Mouse (Mus musculus) limb, embryonic 13.5 days (tissue): ENCODE results near the gene Snx32. TPM values are rescaled to one million over a fixed set of nuclear protein-coding genes. Genes with fewer than 3 reads are reported as not detected.

Experiments
- ATAC-seq: fragments of 200-750 bp; cut with Nextera tagmentation; 2 replicates; pipeline ENCODE4 v1.8.0; 2017; ENCODE audit warnings: low read depth, moderate number of reproducible peaks, moderate TSS enrichment; ENCODE audit not compliant: low FRiP score
- H3K27ac ChIP-seq: fragments of 300-500 bp; sonication (generic); 2 replicates; pipeline ENCODE4 v1.5.1; 2015; ENCODE audit warnings: inconsistent platforms, mild to moderate bottlenecking, moderate library complexity
- H3K27me3 ChIP-seq: fragments of 300-500 bp; sonication (generic); 2 replicates; pipeline ENCODE4 v1.6.1; 2015; ENCODE audit warnings: mild to moderate bottlenecking, inconsistent platforms
- H3K36me3 ChIP-seq: fragments of 300-500 bp; sonication (generic); 2 replicates; pipeline ENCODE4 v1.6.1; 2015; ENCODE audit warnings: inconsistent platforms, mild to moderate bottlenecking, moderate library complexity
- H3K4me1 ChIP-seq: fragments of 300-500 bp; sonication (generic); 2 replicates; pipeline ENCODE4 v1.6.1; 2015; ENCODE audit warnings: inconsistent platforms
- H3K4me2 ChIP-seq: fragments of 300-500 bp; sonication (generic); replicated peaks from 2 replicates; pipeline ENCODE4 v1.6.1; 2015; ENCODE audit warnings: inconsistent platforms, mild to moderate bottlenecking, moderate library complexity
- H3K4me3 ChIP-seq: fragments of 300-500 bp; sonication (generic); 2 replicates; pipeline ENCODE4 v1.5.1; 2015; ENCODE audit warnings: moderate library complexity, mild to moderate bottlenecking, inconsistent platforms
- H3K9ac ChIP-seq: fragments of 300-500 bp; sonication (generic); 2 replicates; pipeline ENCODE4 v1.6.1; 2015; ENCODE audit warnings: mild to moderate bottlenecking, inconsistent platforms
- H3K9me3 ChIP-seq: fragments of 300-500 bp; sonication (generic); 2 replicates; pipeline ENCODE4 v1.6.1; 2016; ENCODE audit warnings: inconsistent platforms
- WGBS: fragments of 180-500 bp; shearing (Covaris S2); methylation state at CpG from one replicate; pipeline ENCODE4 v1.1.7; 2015; 5-methylcytosine and 5-hydroxymethylcytosine counted together
- polyA plus RNA-seq: library from polyadenylated mRNA; unstranded; fragments of >200 nt; fragmentation: Nextera tagmentation; extraction: Ambion mirVana; gene quantifications from 2 replicates; pipeline ENCODE4 v1.2.1, GENCODE M21; 2015

Gene Snx32
- 12.1 and 13.4 TPM in 2 replicates for polyA plus RNA-seq

- peaks cover 9% of the 10 kb centered on the region for H3K9me3 ChIP-seq
- peak within 1 kb of the TSS; percentile 74 for H3K9ac ChIP-seq
- ATAC-seq, result peak; percentile 99
- no peaks in the 10 kb centered on the region for H3K36me3 ChIP-seq
- H3K4me1 ChIP-seq, result peaks cover 16% of the 10 kb centered on the region
- H3K4me2 ChIP-seq, result peak within 1 kb of the TSS; percentile 80
- no peaks in the 10 kb centered on the region for H3K27me3 ChIP-seq
- peak within 1 kb of the TSS; percentile 49 for H3K4me3 ChIP-seq
- H3K27ac ChIP-seq, result peak within 1 kb of the TSS; percentile 35; the same call in 1 of the 2 replicates
- 3% methylated on average over 46 of the region's 47 CpGs for WGBS
These were observed at the start of gene Snx32 for GRCm38 (mm10) chr19:5510031-5511026. Gene Snx32 (minus strand): TSS chr19:5510538.

GRCm38 (mm10) chr19:5559631-5560456 lies 49.5 kb upstream of the Snx32 start:
- Histone ChIP-seq H3K36me3 (no peaks in the 10 kb centered on the region), H3K4me3 (peak overlapping the region; percentile 48), H3K4me1 (peaks cover 23% of the 10 kb centered on the region), H3K4me2 (peak overlapping the region; percentile 81), H3K9ac (peak overlapping the region; percentile 58; the same call in 1 of the 2 replicates), H3K9me3 (no peaks in the 10 kb centered on the region), H3K27ac (no peak overlapping the region), H3K27me3 (peaks cover 97% of the 10 kb centered on the region)
- under 1% methylated on average over 69 of the region's 69 CpGs for WGBS
- no peak for ATAC-seq

- no peak for ATAC-seq
- Histone ChIP-seq H3K9me3 (no peaks in the 10 kb centered on the region), H3K27me3 (peaks cover 92% of the 10 kb centered on the region), H3K4me2 (peak overlapping the region; percentile 81), H3K36me3 (no peaks in the 10 kb centered on the region), H3K4me1 (peaks cover 23% of the 10 kb centered on the region), H3K4me3 (peak overlapping the region; percentile 48), H3K9ac (no peak overlapping the region), H3K27ac (no peak overlapping the region)
- 11% methylated on average over 8 of the region's 8 CpGs for WGBS
These were observed 48.9 kb upstream of the Snx32 start for GRCm38 (mm10) chr19:5559229-5559628.

- Histone ChIP-seq H3K27ac (no peak overlapping the region), H3K4me2 (0 out of 2 replicates have a peak overlapping the region, but pooled peaks have one; percentile 3), H3K4me3 (peak overlapping the region; percentile 48), H3K9me3 (no peaks in the 10 kb centered on the region), H3K27me3 (peaks cover 92% of the 10 kb centered on the region), H3K36me3 (no peaks in the 10 kb centered on the region), H3K9ac (no peak overlapping the region), H3K4me1 (peaks cover 23% of the 10 kb centered on the region)
- WGBS, result 57% methylated on average over 8 of the region's 8 CpGs
- ATAC-seq, result no peak
These were observed 48.4 kb upstream of the Snx32 start for GRCm38 (mm10) chr19:5558770-5559169.

DNA sequence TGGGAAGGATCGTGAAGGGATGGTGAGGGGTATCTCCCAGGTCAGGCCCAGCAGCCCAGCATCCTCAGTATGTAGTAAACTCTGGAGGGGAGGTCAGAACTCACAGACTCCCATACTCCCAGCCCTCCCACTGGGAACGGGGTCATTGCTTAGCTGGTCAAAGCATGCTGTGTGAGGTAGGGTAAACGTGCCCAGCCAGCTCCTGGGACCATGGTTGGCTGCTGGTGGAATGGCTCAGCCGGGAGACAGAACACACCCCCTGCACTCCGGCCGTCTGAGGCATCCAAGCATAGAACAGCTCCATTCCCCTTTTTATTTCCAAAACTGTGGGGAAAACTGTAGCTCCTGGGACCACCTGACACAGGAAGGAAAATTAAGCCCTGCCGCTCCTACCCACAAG lies 47.8 kb upstream of the Snx32 start:
- ATAC-seq, result no peak
- peaks cover 23% of the 10 kb centered on the region for H3K4me1 ChIP-seq
- no peaks in the 10 kb centered on the region for H3K36me3 ChIP-seq
- H3K4me3 ChIP-seq, result no peak overlapping the region
- H3K9me3 ChIP-seq, result no peaks in the 10 kb centered on the region
- H3K27me3 ChIP-seq, result peaks cover 86% of the 10 kb centered on the region
- H3K4me2 ChIP-seq, result 0 out of 2 replicates have a peak overlapping the region, but pooled peaks have one; percentile 7
- 41% methylated on average over 7 of the region's 7 CpGs for whole genome bisulfite sequencing
- H3K9ac ChIP-seq, result no peak overlapping the region
- no peak overlapping the region for H3K27ac ChIP-seq

- H3K4me3 ChIP-seq, result no peak overlapping the region
- 63% methylated on average over 14 of the region's 14 CpGs for WGBS
- peaks cover 3% of the 10 kb centered on the region for H3K4me1 ChIP-seq
- ATAC-seq, result no peak
- no peak overlapping the region for H3K9ac ChIP-seq
- no peak overlapping the region for H3K4me2 ChIP-seq
- H3K9me3 ChIP-seq, result no peaks in the 10 kb centered on the region
- H3K27me3 ChIP-seq, result peaks cover 56% of the 10 kb centered on the region
- H3K36me3 ChIP-seq, result no peaks in the 10 kb centered on the region
- no peak overlapping the region for H3K27ac ChIP-seq
These were observed 43.9 kb upstream of the Snx32 start for GRCm38 (mm10) chr19:5554212-5554611.

- Histone ChIP-seq H3K27ac (no peak overlapping the region), H3K9me3 (no peaks in the 10 kb centered on the region), H3K27me3 (peaks cover 52% of the 10 kb centered on the region), H3K4me1 (no peaks in the 10 kb centered on the region), H3K36me3 (no peaks in the 10 kb centered on the region), H3K4me2 (no peak overlapping the region), H3K4me3 (no peak overlapping the region), H3K9ac (no peak overlapping the region)
- 53% methylated on average over 8 of the region's 8 CpGs for WGBS
- no peak for ATAC-seq
These were observed 43.5 kb upstream of the Snx32 start for GRCm38 (mm10) chr19:5553802-5554201.

DNA sequence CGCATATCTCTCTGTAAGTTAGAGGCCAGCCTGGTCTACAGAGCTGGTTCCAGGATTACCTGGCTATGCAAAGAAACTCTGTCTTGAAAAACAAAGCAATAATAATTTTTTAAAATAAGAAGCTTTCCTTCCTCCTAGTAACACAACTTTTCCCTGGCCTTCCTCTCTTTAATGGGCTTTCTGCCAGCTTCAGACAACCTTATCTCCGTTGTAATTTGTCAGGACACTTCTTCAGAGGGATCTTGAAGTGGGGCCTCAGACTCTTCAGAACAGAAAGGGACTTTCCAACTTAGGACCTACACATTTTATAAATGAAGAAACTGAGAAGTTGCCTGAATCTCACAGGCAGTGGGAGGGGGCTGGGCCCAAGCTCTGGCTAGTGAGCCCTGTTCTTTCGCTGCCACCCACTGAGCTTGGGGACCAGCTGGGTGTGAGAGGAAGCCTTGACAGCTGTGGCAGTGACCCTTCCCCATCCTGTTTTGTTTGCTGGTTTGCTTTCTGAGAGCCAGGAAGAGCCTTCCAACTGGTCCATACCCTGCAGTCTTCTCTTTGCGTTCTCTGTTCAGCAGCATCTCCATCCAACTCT lies 37.2 kb upstream of the Snx32 start:
- Histone ChIP-seq H3K36me3 (no peaks in the 10 kb centered on the region), H3K9me3 (no peaks in the 10 kb centered on the region), H3K27me3 (peaks cover 4% of the 10 kb centered on the region), H3K4me1 (no peaks in the 10 kb centered on the region), H3K4me3 (no peak overlapping the region), H3K4me2 (no peak overlapping the region), H3K27ac (no peak overlapping the region), H3K9ac (no peak overlapping the region)
- no peak for ATAC-seq
- 79% methylated on average over 4 of the region's 4 CpGs for WGBS

DNA sequence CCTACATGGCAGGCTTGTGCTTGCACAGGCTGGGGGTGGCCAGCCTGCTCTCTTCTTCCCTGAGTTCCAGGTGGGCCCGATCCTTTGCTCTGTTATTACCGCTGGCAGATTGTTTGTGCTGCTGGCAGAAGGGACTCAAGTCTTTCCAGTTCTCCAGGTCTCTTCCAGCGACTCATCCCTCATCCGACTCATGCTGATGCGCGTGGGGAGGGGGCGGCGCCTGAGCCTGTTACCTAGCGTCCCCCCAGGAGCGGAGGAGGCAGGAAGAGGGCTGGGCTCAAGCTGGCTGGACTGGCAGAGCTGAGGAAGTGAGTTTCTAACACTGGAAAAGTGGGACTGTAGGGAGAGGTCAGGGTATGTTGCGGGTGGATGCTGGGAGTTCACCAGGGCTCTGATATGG lies 33.7 kb upstream of the Snx32 start:
- no peak overlapping the region for H3K4me2 ChIP-seq
- no peak overlapping the region for H3K9ac ChIP-seq
- no peaks in the 10 kb centered on the region for H3K36me3 ChIP-seq
- H3K4me3 ChIP-seq, result no peak overlapping the region
- H3K9me3 ChIP-seq, result no peaks in the 10 kb centered on the region
- 49% methylated on average over 11 of the region's 11 CpGs for WGBS
- no peaks in the 10 kb centered on the region for H3K4me1 ChIP-seq
- H3K27ac ChIP-seq, result no peak overlapping the region
- no peaks in the 10 kb centered on the region for H3K27me3 ChIP-seq
- no peak for ATAC-seq

GRCm38 (mm10) chr19:5543362-5543761 lies 33.0 kb upstream of the Snx32 start:
- no peak for ATAC-seq
- Histone ChIP-seq H3K27ac (no peak overlapping the region), H3K36me3 (no peaks in the 10 kb centered on the region), H3K4me1 (no peaks in the 10 kb centered on the region), H3K9ac (no peak overlapping the region), H3K4me3 (no peak overlapping the region), H3K27me3 (no peaks in the 10 kb centered on the region), H3K9me3 (no peaks in the 10 kb centered on the region), H3K4me2 (no peak overlapping the region)
- WGBS, result 88% methylated on average over 9 of the region's 9 CpGs

GRCm38 (mm10) chr19:5538786-5539185 lies 28.4 kb upstream of the Snx32 start:
- no peaks in the 10 kb centered on the region for H3K4me1 ChIP-seq
- 66% methylated on average over 8 of the region's 8 CpGs for WGBS
- H3K4me2 ChIP-seq, result no peak overlapping the region
- ATAC-seq, result no peak
- no peaks in the 10 kb centered on the region for H3K9me3 ChIP-seq
- no peak overlapping the region for H3K27ac ChIP-seq
- H3K9ac ChIP-seq, result no peak overlapping the region
- no peaks in the 10 kb centered on the region for H3K27me3 ChIP-seq
- no peak overlapping the region for H3K4me3 ChIP-seq
- H3K36me3 ChIP-seq, result no peaks in the 10 kb centered on the region
